Mouse (Mus musculus) left cerebral cortex, adult 2 months (tissue): ENCODE results near the gene Fmo9. TPM values are rescaled to one million over a fixed set of nuclear protein-coding genes. Genes with fewer than 3 reads are reported as not detected.

Experiments
- DNase-seq, 2 experiments: peaks; one replicate each; pipeline ENCODE4 v3.0.0; 2021 to 2022; ENCODE audit warnings: low spot score in 2 of 2, mixed read lengths in 1 of 2; ENCODE audit errors: extremely low spot score in 1 of 2
- H3K27ac ChIP-seq: fragments of 200-600 bp; 2 replicates; pipeline ENCODE4 v1.8.1; 2022
- H3K4me3 ChIP-seq: fragments of 200-600 bp; 2 replicates; pipeline ENCODE4 v1.8.1; 2022
- CTCF ChIP-seq: fragments of 200-600 bp; IDR thresholded peaks from 2 replicates; pipeline ENCODE4 v1.8.1; 2022; ENCODE audit warnings: antibody characterized with exemption, mild to moderate bottlenecking, moderate library complexity
- intact Hi-C: fragments of 180-260 bp; cut with DNase I; formaldehyde crosslinking; loops from one replicate; pipeline ENCODE4 v1.15.1; 2025
- long read RNA-seq, 2 experiments: library from polyadenylated mRNA; stranded (forward); transcript quantifications; one replicate each; pipeline ENCODE4 v2.0.0; 2021; ENCODE audit warnings: borderline mapping rate in 2 of 2
- microRNA-seq, 2 experiments: library from miRNA; unstranded; fragments of <30 nt; microRNA quantifications; one replicate each; pipeline ENCODE4 v1.2.0; 2021
- total RNA-seq, 2 experiments: library from RNA; stranded (reverse); gene quantifications; 2 replicates each; pipeline ENCODE4 v1.2.3; 2021

Gene Fmo9
- not detected for total RNA-seq
- long read RNA-seq, experiment 1, result 0 reads
- long read RNA-seq, experiment 2, result 0 reads

GRCm38 (mm10) chr1:166681745-166682144 is at the start of gene Fmo9:
Gene Fmo9, minus strand, starts transcription at chr1:166681845.
- DNase-seq, result no peak
- TF ChIP-seq CTCF, result no peak
- intact Hi-C loops, result no loop called here
- H3K4me3 ChIP-seq, result no peak within 1 kb of the TSS
- H3K27ac ChIP-seq, result no peak within 1 kb of the TSS

GRCm38 (mm10) chr1:166730886-166731285 is 49.2 kb upstream of the Fmo9 start:
- Histone ChIP-seq H3K27ac (no peak overlapping the region), H3K4me3 (no peak overlapping the region)
- no peak for TF ChIP-seq CTCF
- no peak for DNase-seq
- intact Hi-C loops, result no loop called here

DNA sequence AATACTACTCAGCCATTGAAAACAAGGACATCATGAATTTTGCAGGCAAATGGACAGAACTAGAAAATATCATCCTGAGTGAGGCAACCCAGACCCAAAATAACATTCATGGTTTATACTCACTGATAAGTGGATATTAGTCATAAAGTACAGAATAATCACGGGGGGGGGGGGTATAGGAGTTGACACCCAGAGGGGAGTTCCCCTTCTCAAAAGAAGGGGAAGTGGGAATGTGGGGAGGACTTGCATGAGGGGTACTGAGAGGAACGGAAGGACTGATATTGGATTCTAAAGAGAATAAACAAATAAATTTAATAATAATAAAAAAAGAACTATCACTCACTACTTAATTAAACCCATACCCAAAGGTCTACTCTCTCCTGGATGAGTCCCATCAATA is 48.6 kb upstream of the Fmo9 start:
- H3K4me3 ChIP-seq, result no peak overlapping the region
- TF ChIP-seq CTCF, result no peak
- intact Hi-C loops, result no loop called here
- no peak overlapping the region for H3K27ac ChIP-seq
- DNase-seq, result no peak

DNA sequence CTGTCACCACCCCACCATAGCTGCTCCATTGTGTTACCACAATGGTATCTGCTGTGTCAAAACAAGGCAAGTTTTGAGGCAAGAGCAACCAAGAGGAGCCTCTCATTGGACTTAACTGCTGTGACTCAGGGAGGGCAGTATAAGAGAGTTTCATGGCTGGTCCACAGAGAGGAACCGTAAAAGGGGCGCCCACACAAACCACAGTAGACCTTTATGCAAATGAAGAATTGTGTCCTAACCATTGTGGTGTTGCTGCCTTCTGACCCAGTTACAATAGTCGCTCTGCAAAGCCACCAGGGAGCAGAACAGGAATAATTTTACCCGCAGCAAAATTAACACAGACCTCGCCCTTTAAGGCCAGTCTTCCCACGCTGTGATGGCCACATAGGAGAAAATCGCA is 29.2 kb upstream of the Fmo9 start:
- H3K4me3 ChIP-seq, result no peak overlapping the region
- TF ChIP-seq CTCF, result no peak
- intact Hi-C loops, result no loop called here
- H3K27ac ChIP-seq, result no peak overlapping the region
- no peak for DNase-seq

DNA sequence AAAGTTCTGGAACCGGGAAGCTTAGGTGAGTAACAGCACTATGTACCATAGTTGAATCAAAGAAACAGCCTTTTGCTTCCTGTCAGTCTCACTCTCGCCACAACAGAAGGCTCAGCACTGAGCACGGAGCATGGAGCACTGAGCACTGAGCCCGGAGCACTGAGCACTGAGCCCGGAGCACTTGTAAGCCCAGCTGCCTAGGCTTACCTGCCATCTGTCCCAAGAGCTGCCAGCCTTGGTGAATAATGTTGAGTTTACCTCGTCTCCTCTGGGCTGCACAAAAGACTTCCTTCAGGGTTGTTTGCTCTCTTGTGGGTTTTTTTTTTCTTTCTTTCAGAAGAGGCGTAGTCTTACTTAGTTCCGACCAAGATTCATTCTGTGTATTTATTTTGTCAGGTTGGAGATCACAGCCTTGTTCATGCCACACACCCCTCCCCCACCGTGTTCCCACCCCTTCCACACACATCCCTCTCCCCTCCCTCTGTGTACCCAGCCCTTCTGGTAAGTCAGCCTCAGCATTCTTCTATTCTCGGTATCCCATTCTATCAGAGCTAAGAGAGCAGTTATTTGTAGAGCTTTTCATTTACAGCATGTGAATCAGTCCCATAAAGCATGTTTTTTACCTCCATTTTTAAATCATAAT is 20.7 kb upstream of the Fmo9 start:
- TF ChIP-seq CTCF, result no peak
- H3K4me3 ChIP-seq, result no peak overlapping the region
- DNase-seq, result no peak
- no peak overlapping the region for H3K27ac ChIP-seq
- intact Hi-C loops, result no loop called here

- intact Hi-C loops, result no loop called here
- no peak for TF ChIP-seq CTCF
- DNase-seq, result no peak
- Histone ChIP-seq H3K4me3 (no peak overlapping the region), H3K27ac (no peak overlapping the region)
Observed at GRCm38 (mm10) chr1:166669264-166669663, 12.4 kb downstream of the Fmo9 start.

DNA sequence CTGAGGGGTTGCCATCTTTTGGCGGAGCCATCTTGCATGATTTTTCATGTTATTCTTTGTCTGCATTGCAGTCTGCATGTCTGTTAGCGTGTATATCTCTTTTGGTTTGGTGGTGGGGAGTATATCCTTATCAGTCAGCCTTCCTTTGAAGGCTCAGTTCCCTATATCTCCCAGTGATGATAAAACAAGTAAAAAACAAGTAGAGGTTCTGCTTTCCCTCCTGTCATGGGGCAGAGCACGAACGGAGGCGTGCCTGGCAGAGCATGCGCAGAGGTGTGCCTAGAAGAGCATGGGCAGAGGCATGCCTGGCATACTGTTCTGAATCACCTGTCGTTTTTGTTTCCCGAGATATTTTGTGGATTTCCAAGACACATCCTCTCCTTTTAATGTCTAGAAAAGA is 20.8 kb downstream of the Fmo9 start:
- intact Hi-C loops, result no loop called here
- no peak for TF ChIP-seq CTCF
- Histone ChIP-seq H3K4me3 (no peak overlapping the region), H3K27ac (no peak overlapping the region)
- DNase-seq, result no peak

DNA sequence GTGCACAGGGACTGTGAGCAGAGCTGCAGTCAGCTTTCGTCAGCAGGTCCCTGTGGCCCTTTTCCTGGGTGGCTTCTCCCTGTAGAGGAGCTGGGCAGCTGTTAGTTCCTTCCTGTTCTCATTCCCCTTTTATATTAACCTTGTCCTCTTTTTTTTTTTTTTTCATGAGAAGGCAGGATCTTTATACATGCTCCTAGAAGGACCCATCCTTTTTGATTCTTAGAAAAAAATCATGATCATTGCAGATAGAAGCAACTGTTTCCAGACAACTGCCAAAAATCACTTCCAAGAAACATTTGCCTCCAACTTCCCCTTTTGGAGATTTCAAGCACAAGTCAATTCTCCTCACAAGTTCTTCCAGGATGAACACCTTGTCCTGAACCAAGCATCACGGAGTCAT is 34.1 kb downstream of the Fmo9 start, which contains the start of gene Gm4847:
Gene Gm4847, minus strand, starts transcription at position 101 of the 400 bp plus-strand sequence.
- H3K27ac ChIP-seq, result no peak within 1 kb of the TSS
- no peak for TF ChIP-seq CTCF
- intact Hi-C loops, result no loop called here
- no peak for DNase-seq
- no peak within 1 kb of the TSS for H3K4me3 ChIP-seq

Small RNA genes within 50 kb of the gene (microRNA-seq; reads per million reads assigned to microRNA genes)
- 0 reads per million in 2 experiments for gene Gm22992

Other genes starting within 250 kb of the Fmo9 start
- not detected for gene Gm4846, start 184.3 kb downstream of the Fmo9 start, total RNA-seq
- gene Gm4847, start 34.2 kb downstream of the Fmo9 start, total RNA-seq, result under 1 TPM in 1 of 2 experiments, not detected in 1; 0.12 TPM